Mouse (Mus musculus) embryonic facial prominence, embryonic 11.5 days (tissue): Measurements from ENCODE around the gene Engase. TPM values are rescaled to one million over a fixed set of nuclear protein-coding genes. Genes with fewer than 3 reads are reported as not detected.

Experiments used
- ATAC-seq: fragments of 200-750 bp; cut with Nextera tagmentation; replicated peaks from 2 replicates; pipeline ENCODE4 v1.8.0; 2017; ENCODE audit warnings: low read depth; ENCODE audit not compliant: insufficient number of reproducible peaks, low FRiP score, low TSS enrichment
- DNase-seq: peaks from one replicate; pipeline ENCODE4 v3.0.0-alpha.2; 2015; ENCODE audit warnings: low spot score
- H3K27ac ChIP-seq: fragments of 300-500 bp; sonication (generic); replicated peaks from 2 replicates; pipeline ENCODE4 v1.5.1; 2014; ENCODE audit warnings: mild to moderate bottlenecking, low read depth, low read length, control low read depth
- H3K27me3 ChIP-seq: fragments of 300-500 bp; sonication (generic); 2 replicates; pipeline ENCODE4 v1.6.1; 2014; ENCODE audit warnings: mild to moderate bottlenecking, low read length, moderate library complexity, mixed read lengths; ENCODE audit not compliant: control insufficient read depth, insufficient read depth
- H3K36me3 ChIP-seq: fragments of 300-500 bp; sonication (generic); replicated peaks from 2 replicates; pipeline ENCODE4 v1.6.1; 2014; ENCODE audit warnings: low read depth, mild to moderate bottlenecking, low read length, moderate library complexity, mixed read lengths; ENCODE audit not compliant: control insufficient read depth, insufficient read depth
- H3K4me1 ChIP-seq: fragments of 300-500 bp; sonication (generic); 2 replicates; pipeline ENCODE4 v1.6.1; 2014; ENCODE audit warnings: low read length, mixed read lengths; ENCODE audit not compliant: control insufficient read depth, insufficient read depth
- H3K4me2 ChIP-seq: fragments of 300-500 bp; sonication (generic); 2 replicates; pipeline ENCODE4 v1.6.1; 2014; ENCODE audit warnings: low read depth, mild to moderate bottlenecking, control low read depth, low read length, moderate library complexity
- H3K4me3 ChIP-seq: fragments of 300-500 bp; sonication (generic); 2 replicates; pipeline ENCODE4 v1.5.1; 2014; ENCODE audit warnings: low read depth, low read length, control low read depth
- H3K9ac ChIP-seq: fragments of 300-500 bp; sonication (generic); replicated peaks from 2 replicates; pipeline ENCODE4 v1.6.1; 2014; ENCODE audit warnings: mild to moderate bottlenecking, control low read depth, low read length
- H3K9me3 ChIP-seq: fragments of 300-500 bp; sonication (generic); replicated peaks from 2 replicates; pipeline ENCODE4 v1.6.1; 2016; ENCODE audit warnings: mild to moderate bottlenecking, low read length, inconsistent platforms, mixed read lengths; ENCODE audit not compliant: control insufficient read depth
- WGBS: fragments of 180-500 bp; shearing (Covaris S2); extraction: QIAGEN DNeasy Blood & Tissue Kit; methylation state at CpG from one replicate; pipeline ENCODE4 v1.1.7; 2014; 5-methylcytosine and 5-hydroxymethylcytosine counted together
- polyA plus RNA-seq: library from polyadenylated mRNA; unstranded; fragments of >200 nt; fragmentation: Nextera tagmentation; extraction: Ambion mirVana; gene quantifications from 2 replicates; pipeline ENCODE4 v1.2.1, GENCODE M21; 2014

Engase gene
- polyA plus RNA-seq, 1 experiment from 2014 or later: 5.9 TPM

DNA sequence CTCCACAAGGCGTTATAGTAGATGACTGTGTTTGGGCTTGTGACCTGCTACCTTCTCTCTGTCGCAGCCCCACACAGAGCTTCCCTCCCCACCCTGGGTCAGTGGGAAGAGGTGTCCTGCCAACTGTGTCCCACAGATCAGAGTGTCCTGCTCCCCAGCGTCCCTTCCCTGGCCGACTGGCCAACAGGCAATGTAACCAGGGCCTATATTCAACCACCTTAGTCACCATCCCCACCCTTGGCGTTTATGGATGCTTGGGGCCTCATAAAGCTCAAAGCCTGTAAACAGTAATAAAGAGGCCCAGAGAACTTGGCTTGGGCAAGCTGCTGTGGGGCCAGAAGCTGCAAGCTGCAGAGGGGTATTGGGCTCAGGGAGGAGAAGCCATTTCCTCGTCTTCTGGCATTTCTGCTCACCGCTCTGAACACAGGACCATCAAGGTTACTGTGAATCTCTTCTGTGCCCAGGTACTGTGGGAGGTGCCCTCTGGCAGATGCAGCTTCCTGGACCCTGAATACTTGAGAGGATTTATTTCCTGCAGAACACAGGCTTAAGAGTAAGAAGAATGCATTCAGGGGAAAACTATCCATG is 1.0 kb upstream of the Engase start:
- H3K27me3 ChIP-seq: no peaks in the 10 kb centered on the region
- no peak overlapping the region for H3K27ac ChIP-seq
- no peak overlapping the region for H3K4me3 ChIP-seq
- H3K4me2 ChIP-seq: no peak overlapping the region
- ATAC-seq: no peak
- DNase-seq: no peak
- H3K36me3 ChIP-seq: no peaks in the 10 kb centered on the region
- WGBS: 91% methylated on average over 7 of the region's 7 CpGs
- no peaks in the 10 kb centered on the region for H3K9me3 ChIP-seq
- no peaks in the 10 kb centered on the region for H3K4me1 ChIP-seq
- H3K9ac ChIP-seq: no peak overlapping the region

DNA sequence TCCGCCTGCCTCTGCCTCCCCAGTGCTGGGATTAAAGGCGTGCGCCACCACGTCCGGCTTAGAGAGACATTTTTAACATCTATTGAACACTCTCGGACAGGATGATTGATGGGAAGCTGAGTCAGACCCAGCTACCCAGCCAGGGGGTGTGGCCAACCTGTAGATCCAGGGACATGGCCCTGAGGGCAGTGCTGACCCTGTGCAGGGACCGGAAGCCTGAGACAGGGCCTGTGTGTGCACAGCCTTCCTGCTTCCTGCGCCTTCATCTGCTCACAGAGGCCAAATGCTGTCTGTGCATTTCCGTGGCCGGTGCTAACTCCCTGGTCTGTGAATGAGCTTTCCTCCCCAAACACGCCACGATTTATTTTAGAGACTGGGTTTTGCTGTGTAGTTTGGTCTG is 3.1 kb downstream of the Engase start:
- H3K27me3 ChIP-seq: no peaks in the 10 kb centered on the region
- H3K4me3 ChIP-seq: no peak overlapping the region
- no peak overlapping the region for H3K9ac ChIP-seq
- no peaks in the 10 kb centered on the region for H3K4me1 ChIP-seq
- H3K9me3 ChIP-seq: no peaks in the 10 kb centered on the region
- no peak overlapping the region for H3K27ac ChIP-seq
- no peak for ATAC-seq
- no peak for DNase-seq
- H3K4me2 ChIP-seq: no peak overlapping the region
- WGBS: 75% methylated on average over 12 of the region's 12 CpGs
- no peaks in the 10 kb centered on the region for H3K36me3 ChIP-seq

DNA sequence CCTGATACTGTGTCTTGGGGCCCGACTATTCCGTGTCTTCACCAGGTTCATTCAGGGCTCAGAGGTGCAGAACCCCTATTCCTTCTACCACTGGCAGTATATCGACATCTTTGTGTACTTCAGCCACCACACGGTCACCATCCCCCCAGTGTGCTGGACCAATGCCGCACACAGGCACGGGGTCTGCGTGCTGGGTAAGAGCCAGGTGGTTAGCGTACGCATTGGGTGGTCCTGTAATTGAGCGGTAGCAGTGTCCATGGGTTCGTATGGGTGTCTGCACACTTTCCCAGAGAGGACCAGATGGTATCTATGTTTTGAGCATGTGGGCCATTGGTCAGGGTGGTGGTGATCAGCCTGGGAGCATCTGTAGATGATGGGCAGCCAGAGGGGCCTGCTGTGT is 4.6 kb downstream of the Engase start:
- DNase-seq (no peak), ATAC-seq (no peak)
- Histone ChIP-seq H3K4me2 (no peak overlapping the region), H3K4me1 (no peaks in the 10 kb centered on the region; the same call in 1 of the 2 replicates), H3K4me3 (no peak overlapping the region), H3K9ac (no peak overlapping the region), H3K9me3 (no peaks in the 10 kb centered on the region), H3K36me3 (no peaks in the 10 kb centered on the region), H3K27ac (no peak overlapping the region), H3K27me3 (no peaks in the 10 kb centered on the region)
- WGBS: 96% methylated on average over 11 of the region's 11 CpGs

DNA sequence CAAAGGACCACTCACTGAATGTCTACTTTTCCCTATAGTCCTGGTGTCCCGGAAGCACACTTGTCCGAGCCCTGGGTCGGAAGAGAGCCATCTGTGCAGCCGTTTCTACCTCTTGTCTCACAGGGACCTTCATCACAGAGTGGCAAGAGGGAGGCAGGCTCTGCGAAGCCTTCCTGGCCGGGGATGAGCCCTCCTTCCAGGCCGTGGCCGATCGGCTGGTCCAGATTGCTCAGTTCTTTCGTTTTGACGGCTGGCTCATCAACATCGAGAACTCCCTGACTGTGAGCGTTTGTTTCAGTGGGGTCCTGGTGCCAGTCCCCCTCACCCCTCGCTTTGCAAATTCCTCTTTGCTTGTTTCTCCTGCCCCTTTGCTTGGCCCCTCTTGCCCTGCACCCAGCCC is 5.1 kb downstream of the Engase start:
- Histone ChIP-seq H3K36me3 (no peaks in the 10 kb centered on the region), H3K4me1 (no peaks in the 10 kb centered on the region; the same call in 1 of the 2 replicates), H3K4me2 (no peak overlapping the region), H3K27ac (no peak overlapping the region), H3K9ac (no peak overlapping the region), H3K27me3 (no peaks in the 10 kb centered on the region), H3K4me3 (no peak overlapping the region), H3K9me3 (no peaks in the 10 kb centered on the region)
- ATAC-seq (no peak), DNase-seq (no peak)
- WGBS: 90% methylated on average over 14 of the region's 14 CpGs

DNA sequence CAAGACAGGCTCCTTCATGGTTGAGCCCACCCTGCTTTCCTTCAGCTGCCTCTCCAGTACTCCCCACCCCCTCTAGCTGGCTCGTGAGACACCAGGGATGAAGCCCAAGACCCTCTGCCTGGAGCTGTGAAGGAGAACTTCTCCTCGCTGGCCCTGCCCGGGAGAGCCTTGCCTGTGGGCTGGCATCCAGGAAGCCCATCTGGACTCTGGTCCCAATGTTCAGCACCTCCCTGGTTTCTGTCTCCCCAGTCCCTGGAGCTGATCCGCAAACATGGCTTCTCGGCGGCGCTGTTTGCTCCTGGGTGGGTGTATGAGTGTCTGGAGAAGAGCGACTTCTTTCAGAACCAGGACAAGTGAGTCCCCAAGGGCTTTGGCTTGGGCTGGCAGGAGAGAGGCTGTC is 7.5 kb downstream of the Engase start:
- Histone ChIP-seq H3K4me1 (no peaks in the 10 kb centered on the region; the same call in 1 of the 2 replicates), H3K36me3 (no peaks in the 10 kb centered on the region), H3K4me2 (no peak overlapping the region), H3K9me3 (no peaks in the 10 kb centered on the region), H3K9ac (no peak overlapping the region), H3K27me3 (no peaks in the 10 kb centered on the region), H3K4me3 (no peak overlapping the region), H3K27ac (no peak overlapping the region)
- DNase-seq (no peak), ATAC-seq (no peak)
- 88% methylated on average over 8 of the region's 8 CpGs for WGBS

DNA sequence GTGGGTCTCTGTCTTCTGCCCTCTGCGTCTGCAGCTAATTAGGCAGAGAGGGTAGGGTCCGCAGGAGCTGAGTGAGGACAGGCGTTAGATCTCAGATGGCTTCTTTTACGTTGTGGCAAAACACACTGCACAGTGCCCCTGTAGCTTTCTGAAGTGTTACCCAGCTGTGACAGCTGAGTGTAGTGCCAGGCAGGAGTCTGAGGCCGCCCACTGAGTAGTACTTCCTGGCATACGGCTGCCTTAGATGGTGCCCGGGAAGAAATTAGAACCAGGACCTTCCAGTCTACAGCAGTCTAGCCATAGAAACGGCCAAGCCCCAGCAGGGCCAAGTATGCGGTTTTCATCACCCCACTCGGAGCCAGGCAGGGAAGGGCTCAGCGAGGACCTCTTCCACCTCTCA is 8.7 kb downstream of the Engase start:
- no peak overlapping the region for H3K9ac ChIP-seq
- ATAC-seq (no peak), DNase-seq (no peak)
- H3K4me1 ChIP-seq: peaks cover 3% of the 10 kb centered on the region
- H3K36me3 ChIP-seq: no peaks in the 10 kb centered on the region
- H3K9me3 ChIP-seq: no peaks in the 10 kb centered on the region
- H3K27ac ChIP-seq: no peak overlapping the region
- 57% methylated on average over 11 of the region's 11 CpGs for WGBS
- H3K27me3 ChIP-seq: no peaks in the 10 kb centered on the region
- no peak overlapping the region for H3K4me2 ChIP-seq
- H3K4me3 ChIP-seq: no peak overlapping the region

DNA sequence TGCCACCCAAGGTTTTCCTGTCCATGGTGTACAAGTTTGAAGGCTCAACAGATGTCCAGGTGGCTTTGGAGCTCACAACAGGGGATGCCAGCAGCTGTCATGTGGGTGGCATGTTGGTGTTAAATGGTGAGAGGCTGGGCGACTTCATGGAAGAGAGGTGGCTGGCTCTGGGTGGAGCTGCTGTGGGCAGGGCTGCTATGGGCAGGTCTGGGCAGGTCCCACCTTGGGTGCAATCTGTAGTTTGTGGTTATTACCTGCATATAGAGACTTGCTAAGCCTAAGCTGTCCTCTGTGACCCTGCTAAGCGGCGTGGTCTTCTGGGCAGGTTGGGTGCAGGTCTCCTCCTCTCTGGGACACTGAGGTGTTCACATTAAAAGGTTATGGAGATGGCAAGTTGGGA is 9.2 kb downstream of the Engase start:
- H3K9ac ChIP-seq: no peak overlapping the region
- no peak for ATAC-seq
- no peak overlapping the region for H3K27ac ChIP-seq
- no peaks in the 10 kb centered on the region for H3K36me3 ChIP-seq
- peaks cover 7% of the 10 kb centered on the region for H3K4me1 ChIP-seq
- no peaks in the 10 kb centered on the region for H3K9me3 ChIP-seq
- no peak for DNase-seq
- H3K4me2 ChIP-seq: no peak overlapping the region
- no peaks in the 10 kb centered on the region for H3K27me3 ChIP-seq
- no peak overlapping the region for H3K4me3 ChIP-seq
- 78% methylated on average over 3 of the region's 3 CpGs for WGBS

DNA sequence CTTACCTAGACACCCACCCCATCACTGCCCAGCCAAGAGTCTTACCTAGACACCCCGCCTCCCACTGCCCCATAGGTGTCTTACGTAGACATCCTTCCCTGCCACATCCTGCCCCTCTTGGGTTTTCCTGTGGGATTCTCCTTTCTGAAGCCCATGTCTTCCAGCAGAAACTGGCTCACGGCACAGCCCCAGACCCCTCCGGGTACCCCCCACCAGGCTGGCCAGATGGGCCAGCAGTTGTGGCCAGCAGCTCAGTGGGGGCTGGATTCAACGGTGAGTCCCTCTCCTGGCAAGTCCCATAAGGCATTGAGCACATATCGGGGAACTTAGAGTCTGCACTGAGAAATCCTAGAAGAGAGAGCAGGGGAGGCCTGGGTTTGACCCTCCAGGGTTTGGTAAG is 9.7 kb downstream of the Engase start:
- H3K9me3 ChIP-seq: no peaks in the 10 kb centered on the region
- no peak overlapping the region for H3K4me2 ChIP-seq
- H3K27me3 ChIP-seq: no peaks in the 10 kb centered on the region
- no peaks in the 10 kb centered on the region for H3K36me3 ChIP-seq
- WGBS: 85% methylated on average over 6 of the region's 6 CpGs
- no peak for DNase-seq
- no peak overlapping the region for H3K4me3 ChIP-seq
- no peak for ATAC-seq
- H3K9ac ChIP-seq: no peak overlapping the region
- no peak overlapping the region for H3K27ac ChIP-seq
- H3K4me1 ChIP-seq: peaks cover 8% of the 10 kb centered on the region
